Mouse (Mus musculus): ENCODE data around the gene Olfr1406.

DNA sequence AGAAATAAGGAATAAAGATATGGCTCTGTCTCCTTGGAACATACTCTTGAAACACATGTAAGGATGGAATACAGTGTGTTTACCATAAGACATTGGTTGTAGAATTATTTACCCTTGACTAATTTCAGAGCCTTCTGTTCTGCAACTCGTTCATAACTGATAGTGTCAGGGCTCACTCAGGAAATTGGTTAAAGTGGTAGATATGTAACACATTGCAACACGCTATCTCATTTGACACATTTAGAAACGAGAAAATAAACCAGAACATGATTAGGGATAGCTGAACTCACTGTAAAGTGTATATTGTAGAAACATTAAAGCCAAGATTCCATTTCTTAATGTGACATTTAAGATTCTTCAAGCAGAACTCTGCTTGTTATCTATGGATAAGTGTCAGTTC, 1.6 kb upstream of the Olfr1406 start:
- TF ChIP-seq CTCF (IDR thresholded peaks at IDR 0.05; ENCODE audit: extremely low read depth, insufficient read depth, insufficient read length, insufficient replicate concordance) (no peak), POLR2A (IDR thresholded peaks at IDR 0.05; ENCODE audit: low read depth, low read length) (no peak)
